ENCODE assay signal across 23 mouse cellular contexts in the genomic region with DNA sequence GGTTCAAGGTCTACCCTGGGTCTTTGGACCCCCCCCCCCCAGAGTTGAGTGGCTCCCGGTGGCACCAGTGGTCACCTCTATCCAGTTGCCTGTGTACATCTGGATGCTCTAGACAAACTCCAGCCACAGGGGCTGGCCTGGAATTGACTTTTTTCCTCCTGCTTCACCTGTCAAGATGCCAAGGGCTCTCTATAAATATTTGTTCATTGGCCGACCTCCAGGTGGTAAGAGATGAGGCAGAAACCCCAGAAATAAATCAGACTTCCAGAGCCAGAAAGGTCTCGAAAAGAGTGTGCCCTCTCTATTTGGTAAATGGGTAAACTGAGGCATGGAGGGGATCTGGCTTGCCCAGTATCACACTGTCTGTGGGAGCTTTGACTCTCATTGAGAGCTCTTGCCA. TPM values are rescaled to one million over a fixed set of nuclear protein-coding genes. Genes with fewer than 3 reads are reported as not detected.
A peak's percentile ranks its signal among the peaks of the same experiment; 100 is the strongest.
DNase-seq lines count a peak whose midpoint lies in the region; ATAC-seq and TF ChIP-seq lines count a peak whose summit lies in the region.
"Had no signal": no experiment of that assay in that cellular context is flagged by ENCODE, and none has a peak within 500 bp of the region (broad histone marks: within the 10 kb centered on the region; RNA-seq: fewer than 3 reads in every experiment).

No protein-coding gene starts in this region.

- no peaks in the 10 kb centered on the region for H3K27me3 ChIP-seq in liver, adult 2 months (ENCODE audit: control insufficient read depth, insufficient read depth, low read length)
- no peaks in the 10 kb centered on the region for H3K27me3 ChIP-seq in liver, embryonic 12.5 days (replicated peaks)
- H3K27me3 ChIP-seq: embryonic facial prominence, embryonic 15.5 days; heart, embryonic 13.5 days; intestine, embryonic 15.5 days had no signal

- no peaks in the 10 kb centered on the region for H3K36me3 ChIP-seq in liver, adult 2 months (ENCODE audit: control insufficient read depth, insufficient read depth, low read length)
- no peaks in the 10 kb centered on the region for H3K36me3 ChIP-seq in liver, embryonic 12.5 days
- H3K36me3 ChIP-seq: embryonic facial prominence, embryonic 15.5 days; forebrain, embryonic 10.5 days; heart, embryonic 13.5 days; hindbrain, embryonic 13.5 days; intestine, embryonic 15.5 days had no signal

- 22% methylated on average over 3 of the region's 3 CpGs for WGBS in liver, adult 2 months
- 49% methylated on average over 3 of the region's 3 CpGs for WGBS in liver, embryonic 12.5 days (ENCODE audit: insufficient replicate concordance)

- no peak overlapping the region for H3K9ac ChIP-seq in liver, adult 2 months (ENCODE audit: low read depth, low read length)
- no peak overlapping the region for H3K9ac ChIP-seq in liver, embryonic 12.5 days
- H3K9ac ChIP-seq: embryonic facial prominence, embryonic 15.5 days; heart, embryonic 13.5 days; hindbrain, embryonic 13.5 days; intestine, embryonic 15.5 days had no signal

- no peak for ATAC-seq in liver, embryonic 12.5 days
- ATAC-seq: forebrain, embryonic 14.5 days; hindbrain, postnatal 0 days; intestine, embryonic 15.5 days had no signal

- no peak for TF ChIP-seq CTCF in liver, adult 2 months (IDR thresholded peaks at IDR 0.05; ENCODE audit: low read depth, low read length)

- no peaks in the 10 kb centered on the region for H3K79me2 ChIP-seq in liver, adult 2 months (ENCODE audit: control insufficient read depth, insufficient read depth, low read length)

- H3K9me3 ChIP-seq in liver, embryonic 12.5 days (replicated peaks): no peaks in the 10 kb centered on the region
- H3K9me3 ChIP-seq: embryonic facial prominence, embryonic 15.5 days; forebrain, embryonic 10.5 days; heart, embryonic 13.5 days; hindbrain, embryonic 13.5 days; intestine, embryonic 15.5 days had no signal

- DNase-seq in liver, adult 2 months (ENCODE audit: extremely low read depth, low read depth, low spot score): peak; percentile 55
- DNase-seq in 3T3-L1 (ENCODE audit: low read depth, low spot score): peak; percentile 91
- peak; percentile 77 for DNase-seq in NIH3T3 (ENCODE audit: low read depth)
- DNase-seq in cerebellum, postnatal 25 days: no peak
- DNase-seq in right cerebral cortex, adult 2 months (ENCODE audit: low spot score in 2 of 2): no peak
- DNase-seq: cerebellum, adult 11-12 months; cerebellum, adult 9-11 months; embryo, embryonic 11 days; gastrocnemius, adult 2 months; gastrocnemius, postnatal 25 days had no signal

- peaks cover 2% of the 10 kb centered on the region for H3K4me1 ChIP-seq in liver, adult 2 months (ENCODE audit: control insufficient read depth, insufficient read depth, low read length)
- H3K4me1 ChIP-seq in liver, embryonic 12.5 days: peaks cover under 1% of the 10 kb centered on the region; the same call in 1 of the 2 replicates
- H3K4me1 ChIP-seq: embryonic facial prominence, embryonic 15.5 days; forebrain, embryonic 10.5 days had no signal

- H3K4me3 ChIP-seq in liver, adult 2 months (ENCODE audit: insufficient read depth, low read depth, low read length): no peak overlapping the region
- no peak overlapping the region for H3K4me3 ChIP-seq in liver, embryonic 12.5 days
- H3K4me3 ChIP-seq: embryonic facial prominence, embryonic 15.5 days; erythroblast, embryonic 14.5 days; forebrain, embryonic 10.5 days; gastrocnemius, adult 2 months; heart, embryonic 13.5 days; hindbrain, embryonic 13.5 days; intestine, embryonic 15.5 days had no signal

- no peak overlapping the region for H3K4me2 ChIP-seq in liver, embryonic 12.5 days
- H3K4me2 ChIP-seq: embryonic facial prominence, embryonic 15.5 days; heart, embryonic 13.5 days; hindbrain, embryonic 13.5 days; intestine, embryonic 15.5 days had no signal

- no peak for TF ChIP-seq POLR2A in liver, adult 2 months (IDR thresholded peaks at IDR 0.05; ENCODE audit: extremely low read depth, insufficient read depth, low read length)

- no peak overlapping the region for H3K27ac ChIP-seq in liver, adult 2 months (replicated peaks; ENCODE audit: insufficient read depth, low read depth, low read length)
- no peak overlapping the region for H3K27ac ChIP-seq in liver, embryonic 12.5 days
- H3K27ac ChIP-seq: embryonic facial prominence, embryonic 15.5 days; forebrain, embryonic 10.5 days; gastrocnemius, adult 2 months; heart, embryonic 13.5 days; hindbrain, embryonic 13.5 days; hindbrain, postnatal 0 days; intestine, embryonic 15.5 days had no signal

RNA-seq across cellular contexts. Expression of gene Accsl, which starts 12.0 kb away (rescaled TPM):
- not detected in 2 replicates for total RNA-seq in liver, adult 2 months (2014; rRNA removed)
- not detected in 2 replicates for polyA plus RNA-seq in liver, adult 2 months (2012; rRNA removed)
- polyA plus RNA-seq in liver, embryonic 12.5 days (2016; fragmentation: Nextera tagmentation; extraction: Ambion mirVana): not detected in 2 replicates
- total RNA-seq: common myeloid progenitor, adult 5-6 weeks; gastrocnemius, adult 2 months; gastrocnemius, postnatal 25 days; hematopoietic stem cell, adult 5-6 weeks; hindbrain, postnatal 0 days; MEL had no signal
- polyA plus RNA-seq: embryonic facial prominence, embryonic 11.5 days; erythroblast, embryonic 14.5 days; forebrain, embryonic 10.5 days; heart, embryonic 13.5 days; intestine, embryonic 15.5 days had no signal

RNA-seq across cellular contexts. Expression of gene Accs, which starts 31.2 kb away (rescaled TPM):
- 3.4 and 4.1 TPM in 2 replicates for total RNA-seq in liver, adult 2 months (2014; rRNA removed)
- 4.0 and 7.2 TPM in 2 replicates for polyA plus RNA-seq in liver, adult 2 months (2012; rRNA removed)
- 1.4 and 2.3 TPM in 2 replicates for polyA plus RNA-seq in liver, embryonic 12.5 days (2016; fragmentation: Nextera tagmentation; extraction: Ambion mirVana)
- polyA plus RNA-seq: erythroblast, embryonic 14.5 days had no signal

RNA-seq across cellular contexts. Expression of gene Ext2, which starts 58.6 kb away (rescaled TPM):
- 14.1 and 21.5 TPM in 2 replicates for total RNA-seq in liver, adult 2 months (2014; rRNA removed)
- polyA plus RNA-seq in liver, adult 2 months (2012; rRNA removed): 19.1 and 21.6 TPM in 2 replicates
- polyA plus RNA-seq in liver, embryonic 12.5 days (2016; fragmentation: Nextera tagmentation; extraction: Ambion mirVana): 43.9 and 47.0 TPM in 2 replicates

Comparison
In these comparisons a context has a peak if more than half of its experiments do, and no peak if none do; other contexts are left out.
1. DNase-seq: peak in liver, adult 2 months (single experiment), 3T3-L1 (single experiment) and NIH3T3 (single experiment); none in cerebellum, postnatal 25 days (0 of 2) and right cerebral cortex, adult 2 months (0 of 2).